Mouse (Mus musculus) naive thymus-derived CD4-positive, alpha-beta T cell, adult 2 months (primary cell): ENCODE data around the gene Tcea2.

Experiments used
- DNase-seq: peaks from one replicate; pipeline ENCODE4 v3.0.0-alpha.2; 2011; ENCODE audit warnings: low read depth

The Tcea2 gene

DNA sequence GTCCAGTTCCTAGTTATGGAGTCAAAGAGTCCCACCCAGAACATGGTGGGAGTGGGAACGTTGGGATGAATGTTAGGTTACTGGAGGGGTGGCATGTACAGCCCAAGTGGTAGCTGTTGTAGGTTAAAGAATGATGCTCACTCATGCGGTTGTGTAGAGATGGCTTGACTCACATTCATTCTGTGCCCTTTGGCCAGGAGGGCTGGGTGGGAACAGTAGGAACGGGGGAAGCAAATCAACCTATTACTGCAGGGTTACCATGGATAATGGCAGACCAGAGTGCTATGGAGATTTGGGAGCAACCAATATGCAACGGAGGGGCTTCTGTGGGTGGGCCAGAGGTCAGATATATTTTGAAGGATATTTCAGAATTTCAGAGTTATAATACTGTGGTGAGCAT, 5.2 kb upstream of the Tcea2 start:
- DNase-seq = no peak

DNA sequence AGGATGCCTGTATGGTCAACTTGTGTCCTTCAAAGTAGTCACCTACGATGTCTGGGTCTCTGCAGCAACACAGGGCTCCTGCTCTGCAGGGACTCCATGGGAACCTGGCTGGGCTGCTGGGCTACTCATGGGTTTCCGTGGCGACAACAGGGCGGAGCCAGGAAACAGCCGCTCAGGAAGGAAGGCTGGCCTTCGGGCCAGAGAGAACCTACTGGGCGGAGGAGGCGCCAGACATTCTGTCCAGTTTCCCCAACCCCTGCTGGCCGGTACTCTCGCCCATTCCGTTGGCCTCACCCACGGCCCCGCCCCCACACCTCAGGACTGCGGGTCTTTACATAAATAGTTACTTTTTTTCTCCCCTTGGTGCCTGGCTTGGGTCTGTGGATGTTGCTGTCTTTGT, 4.7 kb upstream of the Tcea2 start:
- DNase-seq = no peak

GRCm38 (mm10) chr2:181676424-181676823, 3.7 kb upstream of the Tcea2 start:
- DNase-seq = no peak

GRCm38 (mm10) chr2:181677096-181677754, 2.9 kb upstream of the Tcea2 start:
- no peak for DNase-seq

DNA sequence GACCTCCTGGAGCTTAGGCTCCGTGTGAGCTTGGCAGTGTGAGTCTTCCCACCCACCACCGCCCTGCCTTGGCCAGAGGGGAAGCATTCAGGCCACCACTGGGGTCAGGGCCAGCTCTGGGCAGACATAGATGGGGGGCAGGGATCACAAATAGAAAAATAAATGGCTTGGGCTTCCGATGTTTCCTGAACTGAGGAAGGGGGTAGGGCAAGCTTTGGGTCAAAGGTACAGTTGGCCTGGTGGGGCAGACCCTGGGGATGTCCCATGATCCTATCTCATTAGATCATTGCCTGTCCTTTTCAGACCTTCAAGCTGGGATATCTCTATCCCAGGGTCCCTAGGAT, 2.4 kb upstream of the Tcea2 start:
- no peak for DNase-seq

DNA sequence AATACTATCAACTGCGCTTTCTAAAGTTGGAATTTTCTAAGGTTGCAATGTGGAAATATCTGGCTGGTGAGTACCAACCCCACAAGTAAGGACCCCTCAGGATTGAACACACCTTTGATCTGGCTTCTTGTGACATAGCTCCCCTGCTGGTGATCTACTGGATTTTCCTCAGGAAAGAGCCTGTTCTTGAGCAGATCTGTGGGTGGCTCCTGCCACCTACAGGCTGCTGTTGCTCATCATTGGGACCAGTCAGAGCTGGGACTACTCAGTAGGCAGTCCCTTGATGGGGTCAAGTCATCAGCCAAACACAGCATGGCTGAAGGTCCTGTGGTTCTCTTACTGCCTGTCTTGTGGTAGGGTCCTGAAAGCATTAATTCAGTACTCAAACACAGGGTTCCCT, 1.3 kb upstream of the Tcea2 start:
- DNase-seq = peak; percentile 86

GRCm38 (mm10) chr2:181680716-181681117, 607 bp downstream of the Tcea2 start:
- peak; percentile 55 for DNase-seq

DNA sequence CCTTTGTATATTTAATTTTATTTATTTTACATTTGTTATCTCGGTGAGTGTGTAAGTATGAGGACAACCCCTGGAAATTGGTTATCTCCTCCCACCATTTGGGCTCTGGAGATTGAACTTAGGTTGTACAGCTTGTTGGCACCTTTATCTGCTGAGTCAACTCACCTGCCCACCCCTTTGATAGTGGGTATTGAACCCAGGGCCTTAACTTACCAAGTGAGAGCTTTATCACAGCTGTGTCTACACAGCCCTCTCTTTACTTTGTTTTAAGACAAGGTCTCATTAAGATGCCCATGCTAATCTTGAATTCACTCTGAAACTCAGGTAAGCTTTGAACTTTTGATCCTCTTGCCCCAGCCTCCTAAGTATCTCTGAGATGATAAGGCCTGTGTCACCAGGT, 1.9 kb downstream of the Tcea2 start:
- DNase-seq = no peak

GRCm38 (mm10) chr2:181683381-181683780, 3.3 kb downstream of the Tcea2 start:
- DNase-seq = no peak

GRCm38 (mm10) chr2:181684713-181685112, 4.6 kb downstream of the Tcea2 start:
- no peak for DNase-seq

GRCm38 (mm10) chr2:181685686-181686085, 5.6 kb downstream of the Tcea2 start:
- DNase-seq = no peak

DNA sequence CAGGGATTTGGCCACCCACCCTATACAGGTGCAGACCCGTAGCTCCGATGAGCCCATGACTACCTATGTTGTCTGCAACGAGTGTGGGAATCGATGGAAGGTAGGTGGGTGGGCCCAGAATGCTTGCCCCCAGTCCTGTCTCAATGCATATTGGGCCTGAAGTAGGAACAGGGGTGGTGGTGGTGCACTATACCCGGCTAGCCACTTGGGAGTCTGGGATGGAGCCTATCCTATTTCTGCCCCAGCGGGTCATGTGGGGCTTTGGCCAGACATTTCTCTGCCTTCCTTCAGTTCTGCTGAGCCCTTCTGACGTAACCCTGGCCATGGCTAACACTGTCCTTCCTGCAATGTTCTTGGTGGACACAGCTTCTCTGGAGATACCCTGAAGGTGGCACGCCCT, 7.5 kb downstream of the Tcea2 start:
- DNase-seq = no peak

DNA sequence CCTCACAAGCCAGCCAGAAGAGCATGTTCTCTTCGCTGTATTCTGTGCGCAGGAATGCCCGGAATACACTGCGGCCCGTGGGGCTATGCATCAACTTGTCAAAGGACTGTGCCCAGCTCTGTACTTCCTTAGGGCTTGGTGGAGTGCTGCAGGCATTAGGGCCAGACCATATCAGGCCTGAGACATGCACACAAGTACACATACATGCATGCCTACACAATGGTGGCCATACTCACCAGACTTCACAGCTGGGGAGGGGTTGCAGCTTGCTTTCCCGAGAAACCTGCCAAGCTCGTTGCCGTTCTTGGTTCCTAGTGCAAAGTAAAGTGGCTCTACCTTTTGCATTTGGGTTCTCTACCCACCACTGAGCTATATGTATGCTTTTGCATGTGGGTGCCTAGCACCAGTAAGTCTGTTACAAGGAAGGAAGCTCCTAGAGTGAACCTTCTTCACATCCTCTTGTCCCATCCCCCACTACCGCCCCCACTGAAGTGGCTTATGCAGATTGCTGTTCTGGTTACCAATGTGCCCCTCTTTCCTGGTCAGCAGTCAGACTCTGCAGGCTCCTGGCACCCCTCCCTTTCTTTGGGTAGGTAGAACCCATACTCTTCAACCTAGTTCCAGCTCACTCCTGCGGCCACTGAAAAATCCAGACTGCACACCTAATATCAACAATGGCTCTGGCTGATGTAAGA, 9.5 kb downstream of the Tcea2 start:
- no peak for DNase-seq

- no peak for DNase-seq
Measured at GRCm38 (mm10) chr2:181691083-181691482, 11.0 kb downstream of the Tcea2 start.

DNA sequence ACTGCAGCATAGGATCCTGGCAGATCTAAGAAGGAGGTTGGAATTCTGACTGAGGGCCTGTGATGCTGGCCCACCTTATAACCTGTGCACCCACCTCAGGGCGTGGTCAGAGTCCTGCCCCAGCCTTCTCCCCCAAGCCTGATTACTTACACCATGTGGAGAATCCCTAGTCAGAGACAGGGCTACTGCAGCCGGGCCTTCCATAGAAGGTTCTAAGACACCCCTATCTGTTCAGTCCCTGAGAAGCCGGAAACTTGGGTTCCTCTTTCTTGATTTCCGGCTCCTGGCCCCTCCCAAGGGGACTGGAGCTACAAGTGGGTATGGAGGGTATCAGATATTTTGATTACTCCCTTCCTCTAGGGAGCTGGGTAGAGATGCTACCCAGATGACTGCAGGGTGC, 11.5 kb downstream of the Tcea2 start:
- peak; percentile 56 for DNase-seq

GRCm38 (mm10) chr2:181692304-181692703, 12.2 kb downstream of the Tcea2 start:
- DNase-seq = no peak

DNA sequence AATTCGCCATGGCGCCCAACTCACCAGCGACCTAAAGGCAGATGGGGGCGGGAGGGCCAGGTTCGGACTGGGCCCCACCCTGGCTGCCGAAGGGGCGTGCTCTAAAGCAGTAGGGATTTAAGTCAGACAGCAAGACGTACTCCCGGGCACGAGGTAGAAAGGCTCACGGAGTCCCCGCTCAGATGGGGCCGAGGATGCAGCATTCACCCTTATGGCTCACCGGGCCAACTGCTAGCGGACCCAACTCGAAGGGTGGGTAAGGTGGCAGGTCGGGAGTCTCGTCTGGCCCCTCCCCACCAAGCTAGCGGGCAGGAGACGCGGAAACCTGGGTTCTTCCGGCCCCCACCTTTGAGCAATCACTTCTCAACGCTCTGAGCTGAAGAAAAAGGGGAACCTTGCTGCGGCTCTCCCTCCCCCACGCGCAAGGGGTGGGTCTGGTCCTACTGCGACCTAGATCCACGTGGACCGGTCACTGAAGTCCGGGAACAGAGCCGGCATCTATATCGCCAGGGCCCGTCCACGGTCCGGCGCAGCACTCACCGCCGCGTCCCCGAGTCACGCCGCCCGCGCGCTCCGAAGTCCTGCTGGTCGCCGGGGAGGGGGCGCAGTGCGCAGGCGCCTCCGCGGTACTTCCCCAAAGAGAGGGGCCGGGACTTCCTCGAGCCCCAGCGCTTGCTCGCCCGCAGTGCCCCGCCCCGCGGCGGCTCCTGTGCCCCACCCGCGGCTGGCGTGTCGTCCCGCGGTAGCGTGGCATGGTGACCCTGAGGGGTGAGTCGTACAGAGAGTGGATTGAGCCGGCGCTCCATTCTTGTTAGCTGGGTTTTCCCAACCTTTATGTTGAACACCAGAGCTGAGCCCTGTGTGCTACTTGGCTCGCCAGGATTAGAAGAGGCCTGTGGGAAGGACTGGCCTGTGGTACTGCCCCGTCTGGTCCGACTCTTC, 13.5 kb downstream of the Tcea2 start, which contains the start of gene Rgs19:
TSS of gene Rgs19 (minus strand) at position 639 of the 942 bp plus-strand sequence.
- peak; percentile 91 for DNase-seq

DNA sequence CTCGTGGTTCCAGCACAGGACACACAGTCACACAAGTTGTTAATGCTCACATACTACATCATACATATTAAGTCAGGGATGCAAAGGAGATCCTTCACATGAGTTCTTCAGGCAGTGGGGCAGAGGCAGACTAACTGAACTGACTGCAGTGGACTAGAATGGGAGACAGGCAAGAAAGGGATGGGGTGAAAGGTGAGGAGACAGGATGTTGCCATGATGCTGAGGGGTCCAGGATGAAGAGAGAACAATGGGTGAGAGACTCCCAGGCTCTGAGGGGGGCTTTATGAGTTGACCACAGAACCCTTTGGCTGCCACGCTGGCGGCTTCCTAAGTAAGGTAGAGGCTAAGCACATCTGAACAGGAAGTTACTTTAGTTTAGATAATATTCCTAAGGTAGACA, 14.5 kb downstream of the Tcea2 start:
- peak; percentile 22 for DNase-seq

- no peak for DNase-seq
Measured at GRCm38 (mm10) chr2:181695776-181696175, 15.7 kb downstream of the Tcea2 start.

- DNase-seq = no peak
Measured at GRCm38 (mm10) chr2:181696801-181697420, 16.8 kb downstream of the Tcea2 start.

- DNase-seq = no peak
Measured at GRCm38 (mm10) chr2:181698241-181698640, 18.1 kb downstream of the Tcea2 start, which contains the start of gene Lkaaear1. Gene Lkaaear1 (minus strand): TSS chr2:181698442.

- DNase-seq = peak; percentile 76
Measured at GRCm38 (mm10) chr2:181706668-181707067, 26.6 kb downstream of the Tcea2 start.
